Mouse (Mus musculus) stomach, embryonic 16.5 days (tissue): ENCODE measurements around the gene Lmod1. TPM values are rescaled to one million over a fixed set of nuclear protein-coding genes. Genes with fewer than 3 reads are reported as not detected.
"Not testable (repeated sequence)": the region's sequence is repeated elsewhere in the genome, so short reads cannot be mapped to it uniquely, and the experiment has no call there.

ENCODE experiments used
- ATAC-seq: fragments of 200-750 bp; cut with Nextera tagmentation; 2 replicates; pipeline ENCODE4 v1.8.0; 2017; ENCODE audit warnings: moderate number of reproducible peaks, moderate TSS enrichment; ENCODE audit not compliant: insufficient read depth, low FRiP score
- H3K27ac ChIP-seq: fragments of 300-500 bp; sonication (generic); 2 replicates; pipeline ENCODE4 v1.5.1; 2014; ENCODE audit warnings: low read length
- H3K27me3 ChIP-seq: fragments of 300-500 bp; sonication (generic); 2 replicates; pipeline ENCODE4 v1.6.1; 2014; ENCODE audit warnings: low read length, control low read depth, mixed read lengths; ENCODE audit not compliant: control insufficient read depth, insufficient read depth
- H3K36me3 ChIP-seq: fragments of 300-500 bp; sonication (generic); 2 replicates; pipeline ENCODE4 v1.6.1; 2014; ENCODE audit warnings: low read length; ENCODE audit not compliant: control insufficient read depth, insufficient read depth
- H3K4me1 ChIP-seq: fragments of 300-500 bp; sonication (generic); 2 replicates; pipeline ENCODE4 v1.6.1; 2014; ENCODE audit warnings: low read length, control low read depth, mixed read lengths; ENCODE audit not compliant: control insufficient read depth, insufficient read depth
- H3K4me2 ChIP-seq: fragments of 300-500 bp; sonication (generic); 2 replicates; pipeline ENCODE4 v1.6.1; 2014; ENCODE audit warnings: low read depth, low read length, mixed read lengths
- H3K4me3 ChIP-seq: fragments of 300-500 bp; sonication (generic); replicated peaks from 2 replicates; pipeline ENCODE4 v1.5.1; 2014; ENCODE audit warnings: mild to moderate bottlenecking, low read length
- H3K9ac ChIP-seq: fragments of 300-500 bp; sonication (generic); 2 replicates; pipeline ENCODE4 v1.6.1; 2014; ENCODE audit warnings: low read length
- H3K9me3 ChIP-seq: fragments of 300-500 bp; sonication (generic); replicated peaks from 2 replicates; pipeline ENCODE4 v1.6.1; 2016; ENCODE audit warnings: low read length, control low read depth; ENCODE audit not compliant: control insufficient read depth
- WGBS: fragments of 180-500 bp; shearing (Covaris S2); extraction: QIAGEN DNeasy Blood & Tissue Kit; methylation state at CpG from one replicate; pipeline ENCODE4 v1.1.7; 2014; 5-methylcytosine and 5-hydroxymethylcytosine counted together
- polyA plus RNA-seq: library from polyadenylated mRNA; unstranded; fragments of >200 nt; fragmentation: Nextera tagmentation; extraction: Ambion mirVana; gene quantifications from 2 replicates; pipeline ENCODE4 v1.2.1, GENCODE M21; 2015

Lmod1 gene
- polyA plus RNA-seq, 1 experiment from 2014 or later: 17.5 TPM

DNA sequence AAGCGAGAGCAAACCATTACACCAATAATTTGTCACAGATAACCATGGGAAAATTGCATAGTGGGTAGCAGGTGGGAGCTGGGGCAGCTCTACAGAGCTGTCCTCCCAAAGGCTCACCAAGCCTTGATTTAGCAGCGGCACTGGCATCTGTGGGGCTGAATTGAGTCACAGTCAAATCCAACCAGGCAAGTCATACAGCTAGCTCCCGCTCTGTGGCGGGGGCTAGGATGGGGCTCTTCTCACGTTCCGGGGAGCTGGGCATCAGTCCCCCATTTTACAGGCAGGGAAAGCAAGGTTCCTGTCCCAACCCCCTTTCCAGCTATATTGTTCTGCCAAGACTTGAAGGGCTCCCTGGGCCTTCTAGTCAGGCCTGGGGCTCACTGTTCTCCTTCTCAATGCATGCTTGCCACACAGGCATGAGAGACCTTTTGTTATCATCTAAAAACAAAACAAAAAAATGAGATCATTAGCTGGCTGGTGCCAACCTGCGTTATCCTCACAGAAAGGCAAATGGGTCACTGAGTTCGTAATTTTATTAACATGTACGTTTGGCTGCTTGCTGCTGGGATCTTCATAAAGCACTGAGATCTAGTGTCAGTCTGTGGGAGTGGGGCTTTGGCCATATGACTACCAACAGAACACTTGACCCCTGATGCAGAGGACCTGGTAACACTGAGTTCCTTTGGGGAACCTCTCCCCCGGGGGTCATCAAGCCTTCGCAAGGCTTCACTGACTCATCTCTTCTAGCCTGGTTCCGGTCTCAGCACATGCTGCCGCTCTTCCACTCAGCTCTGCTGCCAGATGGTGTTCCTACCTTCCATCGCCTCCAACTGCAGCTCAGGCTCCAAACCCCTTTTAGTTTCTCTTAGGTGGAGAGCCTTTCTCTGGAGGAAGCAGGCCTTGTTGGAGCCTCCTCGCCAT is 55.7 kb downstream of the Lmod1 start:
- H3K27me3 ChIP-seq: no peaks in the 10 kb centered on the region
- WGBS: 74% methylated on average over 15 of the region's 15 CpGs
- no peak overlapping the region for H3K27ac ChIP-seq
- peaks cover 7% of the 10 kb centered on the region; the same call in 1 of the 2 replicates for H3K36me3 ChIP-seq
- H3K4me3 ChIP-seq: no peak overlapping the region
- H3K4me2 ChIP-seq: no peak overlapping the region
- ATAC-seq: no peak
- no peaks in the 10 kb centered on the region for H3K9me3 ChIP-seq
- peaks cover 2% of the 10 kb centered on the region; the same call in 1 of the 2 replicates for H3K4me1 ChIP-seq
- H3K9ac ChIP-seq: no peak overlapping the region

GRCm38 (mm10) chr1:135381560-135381959 is 57.0 kb downstream of the Lmod1 start:
- not testable (repeated sequence) for H3K9ac ChIP-seq, H3K27ac ChIP-seq, H3K4me2 ChIP-seq, H3K4me1 ChIP-seq, H3K4me3 ChIP-seq, H3K27me3 ChIP-seq, H3K9me3 ChIP-seq, ATAC-seq
- 64% methylated on average over 6 of the region's 6 CpGs for WGBS
- peaks cover 17% of the 10 kb centered on the region for H3K36me3 ChIP-seq

- peaks cover 30% of the 10 kb centered on the region for H3K36me3 ChIP-seq
- ATAC-seq: no peak
Observed at GRCm38 (mm10) chr1:135384171-135384570, 59.6 kb downstream of the Lmod1 start.

GRCm38 (mm10) chr1:135385161-135385560 is 60.6 kb downstream of the Lmod1 start:
- no peaks in the 10 kb centered on the region for H3K9me3 ChIP-seq
- WGBS: 83% methylated on average over 9 of the region's 9 CpGs
- H3K27ac ChIP-seq: no peak overlapping the region
- no peaks in the 10 kb centered on the region for H3K4me1 ChIP-seq
- peaks cover 38% of the 10 kb centered on the region for H3K36me3 ChIP-seq
- ATAC-seq: no peak
- no peak overlapping the region for H3K4me3 ChIP-seq
- H3K27me3 ChIP-seq: no peaks in the 10 kb centered on the region
- H3K4me2 ChIP-seq: no peak overlapping the region
- no peak overlapping the region for H3K9ac ChIP-seq

More at GRCm38 (mm10) chr1:135384171-135384570, 59.6 kb downstream of the Lmod1 start:
- Histone ChIP-seq H3K9me3 (no peaks in the 10 kb centered on the region), H3K4me3 (no peak overlapping the region), H3K9ac (no peak overlapping the region), H3K4me1 (no peaks in the 10 kb centered on the region), H3K27me3 (no peaks in the 10 kb centered on the region), H3K4me2 (no peak overlapping the region), H3K27ac (no peak overlapping the region)
- WGBS: 94% methylated on average over 5 of the region's 5 CpGs

- Histone ChIP-seq H3K27ac (no peak overlapping the region), H3K27me3 (no peaks in the 10 kb centered on the region), H3K4me2 (no peak overlapping the region), H3K9me3 (no peaks in the 10 kb centered on the region), H3K9ac (no peak overlapping the region), H3K4me1 (no peaks in the 10 kb centered on the region), H3K36me3 (peaks cover 39% of the 10 kb centered on the region), H3K4me3 (no peak overlapping the region)
- ATAC-seq: no peak
- 95% methylated on average over 5 of the region's 5 CpGs for WGBS
Observed at GRCm38 (mm10) chr1:135399466-135399865, 74.9 kb downstream of the Lmod1 start.

DNA sequence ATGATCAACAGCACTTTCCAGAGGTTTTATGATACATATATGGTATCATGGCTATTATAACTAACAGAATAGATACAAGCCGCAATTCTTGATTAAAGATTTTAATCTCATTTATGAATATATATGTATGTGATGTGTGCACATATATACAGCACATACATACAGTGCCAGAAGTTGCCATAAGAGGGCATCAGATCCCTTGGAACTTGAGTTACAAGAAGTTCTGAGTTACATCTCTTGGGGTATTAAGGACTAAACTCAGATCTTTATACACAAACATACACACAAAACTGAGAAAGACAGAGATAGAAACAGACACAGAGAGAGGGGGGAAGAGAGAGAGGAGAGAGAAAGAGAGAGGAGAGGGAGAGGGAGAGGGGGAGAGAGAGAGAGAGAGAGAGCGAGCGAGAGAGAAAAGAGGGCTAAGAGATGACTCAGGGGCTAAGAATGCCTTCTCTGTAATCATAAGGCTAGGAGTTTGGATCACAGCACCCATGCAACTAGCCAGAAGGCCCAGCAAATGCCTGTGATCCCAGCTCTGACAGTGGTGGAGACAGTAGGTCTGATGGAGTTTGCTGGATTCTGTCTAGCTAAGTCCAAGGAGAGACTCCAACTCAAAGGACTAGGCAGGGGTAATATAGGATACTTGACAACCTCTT is 77.0 kb downstream of the Lmod1 start:
- H3K4me2 ChIP-seq: no peak overlapping the region
- H3K9me3 ChIP-seq: no peaks in the 10 kb centered on the region
- no peaks in the 10 kb centered on the region for H3K4me1 ChIP-seq
- peaks cover 46% of the 10 kb centered on the region for H3K36me3 ChIP-seq
- ATAC-seq: no peak
- no peak overlapping the region for H3K9ac ChIP-seq
- WGBS: 85% methylated on average over 3 of the region's 3 CpGs
- H3K27me3 ChIP-seq: no peaks in the 10 kb centered on the region
- no peak overlapping the region for H3K27ac ChIP-seq
- no peak overlapping the region for H3K4me3 ChIP-seq

DNA sequence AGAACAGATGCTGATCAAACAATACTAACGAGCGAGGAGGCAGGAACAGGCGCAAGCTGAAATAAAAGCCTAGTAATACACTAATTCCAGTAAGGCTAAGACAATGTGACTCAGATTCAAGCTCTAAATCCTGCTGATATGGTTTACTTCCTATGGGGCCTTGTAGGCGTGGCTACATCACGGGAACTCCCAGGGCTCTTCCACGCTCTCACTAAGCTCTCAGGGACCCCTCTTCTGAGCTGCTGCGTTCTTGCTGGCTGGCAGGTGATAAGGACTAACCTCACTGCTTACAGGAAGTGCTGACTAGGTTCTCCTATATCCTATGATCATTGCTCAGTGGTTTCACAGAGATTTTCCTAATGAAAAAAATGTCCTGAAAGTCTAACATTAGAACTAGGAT is 80.7 kb downstream of the Lmod1 start:
- no peaks in the 10 kb centered on the region for H3K27me3 ChIP-seq
- no peak overlapping the region for H3K27ac ChIP-seq
- no peak overlapping the region for H3K9ac ChIP-seq
- H3K9me3 ChIP-seq: no peaks in the 10 kb centered on the region
- ATAC-seq: no peak
- no peak overlapping the region for H3K4me3 ChIP-seq
- WGBS: 82% methylated on average over 7 of the region's 7 CpGs
- no peaks in the 10 kb centered on the region for H3K4me1 ChIP-seq
- peaks cover 63% of the 10 kb centered on the region for H3K36me3 ChIP-seq
- no peak overlapping the region for H3K4me2 ChIP-seq

GRCm38 (mm10) chr1:135408973-135409372 is 84.4 kb downstream of the Lmod1 start:
- no peaks in the 10 kb centered on the region for H3K9me3 ChIP-seq
- H3K9ac ChIP-seq: no peak overlapping the region
- no peak overlapping the region for H3K27ac ChIP-seq
- no peak for ATAC-seq
- H3K4me3 ChIP-seq: no peak overlapping the region
- H3K36me3 ChIP-seq: peaks cover 45% of the 10 kb centered on the region
- no peak overlapping the region for H3K4me2 ChIP-seq
- H3K27me3 ChIP-seq: no peaks in the 10 kb centered on the region
- H3K4me1 ChIP-seq: no peaks in the 10 kb centered on the region
- WGBS: 97% methylated on average over 4 of the region's 4 CpGs

DNA sequence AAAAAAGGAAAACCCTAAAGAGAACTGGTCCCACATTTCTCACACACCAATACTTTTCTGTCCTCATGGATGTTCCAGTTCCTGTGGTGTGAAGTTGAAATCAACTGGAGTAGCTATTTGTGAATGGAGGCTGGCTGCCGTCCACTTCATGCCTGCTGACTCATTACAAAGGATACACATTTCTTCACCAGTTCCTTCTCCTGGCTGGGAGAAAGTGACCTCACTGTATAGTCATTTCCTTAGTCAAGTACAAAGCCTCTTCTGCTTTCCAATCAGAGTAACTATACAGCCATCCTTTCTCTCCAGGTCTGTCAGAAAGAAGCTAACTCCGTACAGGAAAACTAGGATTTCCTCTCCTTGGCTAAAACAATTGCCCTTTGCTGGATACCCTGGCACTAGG is 86.4 kb downstream of the Lmod1 start:
- peak overlapping the region; percentile 30; the same call in 1 of the 2 replicates for H3K27ac ChIP-seq
- H3K4me3 ChIP-seq: no peak overlapping the region
- no peaks in the 10 kb centered on the region for H3K9me3 ChIP-seq
- peaks cover 40% of the 10 kb centered on the region for H3K36me3 ChIP-seq
- H3K9ac ChIP-seq: no peak overlapping the region
- ATAC-seq: peak; percentile 72; the same call in 1 of the 2 replicates
- WGBS: 60% methylated on average over 2 of the region's 2 CpGs
- H3K27me3 ChIP-seq: no peaks in the 10 kb centered on the region
- no peak overlapping the region for H3K4me2 ChIP-seq
- H3K4me1 ChIP-seq: no peaks in the 10 kb centered on the region
